Mouse (Mus musculus) adipocyte (in vitro differentiated cells): ENCODE results near the gene Arhgef19.

Experiments used
- DNase-seq: peaks from one replicate; pipeline ENCODE4 v3.0.0-alpha.2; 2016; ENCODE audit warnings: low spot score

Gene Arhgef19

GRCm38 (mm10) chr4:141239388-141240125, at the start of gene Arhgef19:
TSS of gene Arhgef19 (plus strand) at chr4:141239499.
- DNase-seq, result no peak

GRCm38 (mm10) chr4:141191294-141191693, 48.0 kb upstream of the Arhgef19 start:
- no peak for DNase-seq

- DNase-seq, result no peak
Measured at GRCm38 (mm10) chr4:141194553-141194952, 44.7 kb upstream of the Arhgef19 start.

- no peak for DNase-seq
Measured at GRCm38 (mm10) chr4:141196981-141197685, 42.2 kb upstream of the Arhgef19 start.

GRCm38 (mm10) chr4:141197686-141198035, 41.6 kb upstream of the Arhgef19 start:
- no peak for DNase-seq

- no peak for DNase-seq
Measured at GRCm38 (mm10) chr4:141200906-141201305, 38.4 kb upstream of the Arhgef19 start.

GRCm38 (mm10) chr4:141202192-141202591, 37.1 kb upstream of the Arhgef19 start:
- DNase-seq, result no peak

- peak; percentile 57 for DNase-seq
Measured at GRCm38 (mm10) chr4:141204580-141205061, 34.7 kb upstream of the Arhgef19 start.

- no peak for DNase-seq
Measured at GRCm38 (mm10) chr4:141207081-141207480, 32.2 kb upstream of the Arhgef19 start.

- no peak for DNase-seq
Measured at GRCm38 (mm10) chr4:141210524-141211219, 28.6 kb upstream of the Arhgef19 start.

- no peak for DNase-seq
Measured at GRCm38 (mm10) chr4:141211646-141212045, 27.7 kb upstream of the Arhgef19 start.

- no peak for DNase-seq
Measured at GRCm38 (mm10) chr4:141212892-141213291, 26.4 kb upstream of the Arhgef19 start.

GRCm38 (mm10) chr4:141213342-141213741, 26.0 kb upstream of the Arhgef19 start:
- DNase-seq, result no peak

- peak; percentile 83 for DNase-seq
Measured at GRCm38 (mm10) chr4:141213770-141214336, 25.4 kb upstream of the Arhgef19 start, which contains the start of gene Rsg1. TSS of gene Rsg1 (plus strand) at chr4:141213956.

- DNase-seq, result peak; percentile 32
Measured at GRCm38 (mm10) chr4:141214337-141214851, 24.9 kb upstream of the Arhgef19 start.

- DNase-seq, result no peak
Measured at GRCm38 (mm10) chr4:141219583-141220213, 19.6 kb upstream of the Arhgef19 start.

GRCm38 (mm10) chr4:141221848-141222247, 17.5 kb upstream of the Arhgef19 start:
- no peak for DNase-seq

- no peak for DNase-seq
Measured at GRCm38 (mm10) chr4:141222752-141223151, 16.5 kb upstream of the Arhgef19 start.

- no peak for DNase-seq
Measured at GRCm38 (mm10) chr4:141228687-141229086, 10.6 kb upstream of the Arhgef19 start.

- DNase-seq, result no peak
Measured at GRCm38 (mm10) chr4:141233196-141233595, 6.1 kb upstream of the Arhgef19 start.

GRCm38 (mm10) chr4:141235537-141236111, 3.7 kb upstream of the Arhgef19 start:
- no peak for DNase-seq
